Mouse (Mus musculus): Measurements from ENCODE around the gene Orc2.

Gene Orc2

GRCm38 (mm10) chr1:58422879-58423278 lies 82.0 kb downstream of the Orc2 start:
- peak; percentile 40 for DNase-seq

- peak; percentile 59 for DNase-seq
These were observed 83.9 kb downstream of the Orc2 start for GRCm38 (mm10) chr1:58420961-58421360.

DNA sequence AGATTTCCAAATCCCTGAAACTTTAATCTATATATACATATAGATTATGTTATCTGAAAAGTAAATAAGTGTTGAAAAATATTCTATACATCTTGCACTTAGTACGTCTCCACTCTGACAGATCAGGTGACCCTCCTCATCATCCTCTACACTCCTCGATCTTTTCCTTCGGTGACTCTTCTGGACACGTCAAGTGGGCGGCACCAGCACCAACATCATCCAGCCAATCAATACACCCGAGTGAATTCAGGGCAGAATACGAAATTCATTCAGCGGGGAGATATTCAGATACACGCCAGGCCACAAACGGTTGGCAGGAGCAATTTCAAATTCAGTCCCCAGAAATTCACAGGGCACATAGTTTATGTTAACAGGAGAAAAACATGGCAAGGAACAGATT lies 84.9 kb downstream of the Orc2 start:
- no peak for DNase-seq

- DNase-seq, result no peak
These were observed 88.9 kb downstream of the Orc2 start for GRCm38 (mm10) chr1:58416048-58416447.

DNA sequence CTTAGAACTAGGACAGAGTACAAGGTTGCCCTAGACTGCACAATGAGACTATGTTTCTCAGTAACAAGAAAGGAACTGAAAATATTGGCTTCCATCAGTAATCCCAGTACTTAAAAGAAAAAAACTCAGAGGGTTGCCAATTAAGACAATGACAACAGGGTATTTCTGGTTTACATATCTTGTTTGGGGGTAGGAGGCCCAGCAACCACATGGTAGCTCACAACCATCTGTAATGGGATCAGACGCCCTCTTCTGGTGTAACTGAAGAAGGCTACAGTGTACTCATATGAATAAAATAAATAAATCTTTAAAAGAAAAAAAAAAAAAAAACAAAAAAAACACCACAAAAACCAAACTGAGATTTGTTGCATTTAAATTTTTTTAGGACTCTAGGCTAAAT lies 89.5 kb downstream of the Orc2 start:
- DNase-seq, result no peak

Data from cerebellum, adult 9-11 months (tissue).